Mouse (Mus musculus) fibroblast of lung, adult 2 months (primary cell): Measurements from ENCODE around the gene Lrrc66.

Experiments used
- DNase-seq: peaks from one replicate; pipeline ENCODE4 v3.0.0-alpha.2; 2011; ENCODE audit warnings: low read depth

Gene Lrrc66

GRCm38 (mm10) chr5:73558756-73559155 lies 73.6 kb downstream of the Lrrc66 start:
- DNase-seq: no peak

- no peak for DNase-seq
Measured at GRCm38 (mm10) chr5:73556733-73557425, 75.4 kb downstream of the Lrrc66 start.
